Mouse (Mus musculus): ENCODE measurements around the gene Hs6st3.
"Not testable (repeated sequence)": the region's sequence is repeated elsewhere in the genome, so short reads cannot be mapped to it uniquely, and the experiment has no call there.

GRCm38 (mm10) chr14:119587365-119587764, 449.2 kb downstream of the Hs6st3 start:
- TF ChIP-seq NELFE (IDR thresholded peaks at IDR 0.05; ENCODE audit: low read depth, low read length); ETS1 (conservative IDR thresholded peaks at IDR 0.05; ENCODE audit: low read depth, low read length); CTCF (conservative IDR thresholded peaks at IDR 0.05 in 1 of 2, IDR thresholded peaks at IDR 0.05 in 1 of 2; ENCODE audit: low read depth in 2 of 2, low read length in 2 of 2); GABPA (IDR thresholded peaks at IDR 0.05; ENCODE audit: insufficient replicate concordance, low read depth, low read length); RCOR1 (conservative IDR thresholded peaks at IDR 0.05; ENCODE audit: low read depth, low read length); POLR2A (IDR thresholded peaks at IDR 0.05; ENCODE audit: low read depth, low read length); MAFK (IDR thresholded peaks at IDR 0.05; ENCODE audit: insufficient replicate concordance, low read length); USF1 (IDR thresholded peaks at IDR 0.05; ENCODE audit: low read depth, low read length); USF2 (conservative IDR thresholded peaks at IDR 0.05; ENCODE audit: low read depth, low read length): not testable (repeated sequence)
